Mouse (Mus musculus): ENCODE measurements around the gene Ltbp4. TPM values are rescaled to one million over a fixed set of nuclear protein-coding genes. Genes with fewer than 3 reads are reported as not detected.
A peak's percentile ranks its signal among the peaks of the same experiment; 100 is the strongest.

Gene Ltbp4
- polyA plus RNA-seq, 1 experiment, result 24.4 TPM

DNA sequence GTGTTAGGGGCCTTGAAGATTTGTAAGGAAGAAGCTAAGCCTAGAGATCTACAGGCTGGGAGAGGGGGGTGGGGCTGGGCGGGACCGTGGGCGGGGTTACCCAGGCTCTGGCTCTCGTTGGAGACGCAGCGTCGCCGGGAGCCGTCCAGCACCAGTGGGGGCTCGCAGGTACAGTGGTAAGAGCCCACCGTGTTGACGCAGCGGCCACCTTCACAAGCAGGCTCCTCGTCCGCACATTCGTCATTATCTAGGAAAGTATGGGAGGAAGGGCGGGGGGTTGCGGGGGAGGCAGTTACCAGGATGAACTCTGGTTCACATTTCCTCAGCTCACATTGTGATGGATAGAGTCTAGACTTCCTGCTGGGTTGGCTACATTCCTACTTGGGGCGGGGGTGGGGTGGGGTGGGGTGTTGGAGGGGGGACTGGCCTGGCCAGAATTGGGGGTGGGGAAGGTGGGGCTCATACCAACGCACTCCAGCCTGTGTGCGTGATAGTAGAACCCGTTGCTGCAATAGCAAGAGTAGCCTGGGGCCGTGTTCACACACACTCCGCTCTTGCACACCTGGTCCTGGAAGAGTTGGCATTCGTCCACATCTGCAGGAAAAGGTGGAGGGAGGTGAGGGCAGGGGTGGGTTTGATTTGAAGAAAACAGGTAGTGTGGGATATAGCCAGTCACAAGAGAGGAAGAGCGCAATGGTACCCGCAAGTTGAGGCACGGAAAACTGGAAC lies 28.5 kb downstream of the Ltbp4 start:
- TF ChIP-seq CTCF (IDR thresholded peaks at IDR 0.05; ENCODE audit: borderline replicate concordance, extremely low read depth, insufficient read depth, insufficient read length) (no peak), POLR2A (IDR thresholded peaks at IDR 0.05; ENCODE audit: borderline replicate concordance, extremely low read depth, insufficient read depth, insufficient read length, poor library complexity, severe bottlenecking) (no peak)
- DNase-seq (ENCODE audit: low read depth), result no peak

DNA sequence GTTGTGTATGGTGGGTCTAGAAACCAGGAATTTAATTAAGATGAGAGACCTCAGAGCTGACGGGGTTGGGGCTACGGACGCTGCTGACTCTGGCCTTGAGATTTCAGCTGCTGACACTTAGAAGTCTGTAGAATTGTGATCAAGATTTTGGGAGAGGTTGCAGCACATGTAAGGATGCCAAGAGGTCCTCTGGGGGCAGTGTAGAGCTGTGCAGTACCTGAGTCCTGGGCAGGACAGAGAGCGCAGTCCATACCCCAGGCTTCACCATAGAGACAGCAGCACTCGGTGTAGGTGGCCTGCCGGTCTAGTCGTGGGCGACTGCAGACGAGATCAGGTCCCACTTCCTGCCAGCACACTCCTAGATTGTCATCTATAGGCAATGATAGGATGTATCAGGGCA lies 29.9 kb downstream of the Ltbp4 start:
- TF ChIP-seq CTCF (IDR thresholded peaks at IDR 0.05; ENCODE audit: borderline replicate concordance, extremely low read depth, insufficient read depth, insufficient read length) (0 out of 2 replicates have a peak, but pooled peaks have one; percentile 23), POLR2A (IDR thresholded peaks at IDR 0.05; ENCODE audit: borderline replicate concordance, extremely low read depth, insufficient read depth, insufficient read length, poor library complexity, severe bottlenecking) (no peak)
- no peak for DNase-seq (ENCODE audit: low read depth)

- TF ChIP-seq POLR2A (IDR thresholded peaks at IDR 0.05; ENCODE audit: borderline replicate concordance, extremely low read depth, insufficient read depth, insufficient read length, poor library complexity, severe bottlenecking), result no peak
- peak; percentile 66 for TF ChIP-seq CTCF (IDR thresholded peaks at IDR 0.05; ENCODE audit: borderline replicate concordance, extremely low read depth, insufficient read depth, insufficient read length)
- DNase-seq (ENCODE audit: low read depth), result no peak
Observed at GRCm38 (mm10) chr7:27306161-27307160, 31.0 kb downstream of the Ltbp4 start.

DNA sequence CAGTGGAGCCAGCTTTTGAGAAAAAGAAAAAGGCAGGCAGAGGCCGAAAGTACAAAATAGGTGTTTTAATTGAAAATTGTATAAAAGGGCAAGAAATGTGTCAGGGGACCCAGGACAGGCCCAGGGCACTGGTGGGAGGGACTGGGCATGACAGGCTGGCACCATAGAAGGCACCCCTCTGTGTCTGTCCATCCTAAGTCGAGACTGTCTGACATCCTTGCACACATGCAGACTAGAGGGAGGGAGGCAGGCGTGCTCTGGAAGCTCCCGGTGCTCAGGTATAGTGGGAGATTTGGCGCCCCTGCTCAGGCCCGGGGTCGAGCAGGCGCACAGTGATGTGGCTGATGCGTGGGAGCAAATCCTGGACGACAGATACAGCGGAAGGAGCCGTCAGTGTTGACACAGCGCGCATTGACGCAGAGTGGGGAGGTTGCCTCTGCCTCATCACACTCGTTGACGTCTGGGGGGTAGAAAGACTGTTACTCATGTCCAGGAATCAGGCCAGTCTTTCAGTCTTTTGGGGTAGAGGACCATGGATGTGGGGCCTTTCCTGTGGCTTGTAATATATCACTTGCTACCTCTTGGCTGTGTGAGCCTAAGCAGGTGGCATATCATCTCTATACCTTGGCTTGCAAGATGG lies 32.3 kb downstream of the Ltbp4 start:
- no peak for TF ChIP-seq CTCF (IDR thresholded peaks at IDR 0.05; ENCODE audit: borderline replicate concordance, extremely low read depth, insufficient read depth, insufficient read length)
- TF ChIP-seq POLR2A (IDR thresholded peaks at IDR 0.05; ENCODE audit: borderline replicate concordance, extremely low read depth, insufficient read depth, insufficient read length, poor library complexity, severe bottlenecking), result no peak
- no peak for DNase-seq (ENCODE audit: low read depth)

DNA sequence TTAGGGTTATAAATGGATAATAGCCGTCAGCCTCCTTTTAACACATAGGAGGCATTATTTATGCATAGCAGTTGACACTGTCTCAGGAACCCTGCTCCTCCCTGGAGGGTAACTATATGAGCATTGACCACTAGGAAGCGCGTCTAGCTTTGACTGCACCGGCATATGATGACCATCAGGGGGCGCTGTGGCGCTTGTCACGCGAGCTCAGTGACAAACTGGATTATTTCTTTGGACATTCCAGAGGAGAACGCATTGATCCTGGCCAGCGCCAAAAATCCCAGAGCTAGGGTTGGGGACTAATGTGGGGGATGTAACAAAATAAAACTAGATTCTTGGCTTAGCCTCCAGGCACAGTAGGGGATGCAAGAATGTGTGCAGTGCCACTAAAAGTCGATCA lies 35.3 kb downstream of the Ltbp4 start:
- TF ChIP-seq POLR2A (IDR thresholded peaks at IDR 0.05; ENCODE audit: borderline replicate concordance, extremely low read depth, insufficient read depth, insufficient read length, poor library complexity, severe bottlenecking) (no peak), CTCF (IDR thresholded peaks at IDR 0.05; ENCODE audit: borderline replicate concordance, extremely low read depth, insufficient read depth, insufficient read length) (peak; percentile 93)
- DNase-seq (ENCODE audit: low read depth), result peak; percentile 72

- DNase-seq (ENCODE audit: low read depth), result no peak
- TF ChIP-seq POLR2A (IDR thresholded peaks at IDR 0.05; ENCODE audit: borderline replicate concordance, extremely low read depth, insufficient read depth, insufficient read length, poor library complexity, severe bottlenecking), result no peak
- no peak for TF ChIP-seq CTCF (IDR thresholded peaks at IDR 0.05; ENCODE audit: borderline replicate concordance, extremely low read depth, insufficient read depth, insufficient read length)
Observed at GRCm38 (mm10) chr7:27300801-27301200, 36.7 kb downstream of the Ltbp4 start.

- no peak for DNase-seq (ENCODE audit: low read depth)
- no peak for TF ChIP-seq POLR2A (IDR thresholded peaks at IDR 0.05; ENCODE audit: borderline replicate concordance, extremely low read depth, insufficient read depth, insufficient read length, poor library complexity, severe bottlenecking)
- no peak for TF ChIP-seq CTCF (IDR thresholded peaks at IDR 0.05; ENCODE audit: borderline replicate concordance, extremely low read depth, insufficient read depth, insufficient read length)
Observed at GRCm38 (mm10) chr7:27300351-27300750, 37.1 kb downstream of the Ltbp4 start.

DNA sequence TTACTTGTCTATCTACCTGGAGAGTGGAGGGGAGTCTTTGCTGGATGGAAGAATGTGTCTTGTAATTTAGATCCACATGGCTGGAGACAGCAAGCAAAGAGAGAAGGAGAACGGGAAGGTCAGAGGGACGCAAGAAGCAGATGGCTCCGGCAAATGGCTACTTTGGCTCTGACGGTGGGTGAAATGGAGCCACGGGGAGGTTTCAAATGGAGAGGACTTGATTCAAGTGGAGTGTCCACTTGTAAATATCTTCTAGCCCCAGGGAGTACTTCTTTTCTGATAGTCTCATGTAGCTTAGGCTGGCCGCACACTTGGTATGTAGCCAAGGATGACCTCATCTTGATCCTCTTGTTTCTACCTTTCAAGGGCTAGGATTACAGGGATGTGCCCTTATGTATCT lies 38.7 kb downstream of the Ltbp4 start:
- no peak for TF ChIP-seq CTCF (IDR thresholded peaks at IDR 0.05; ENCODE audit: borderline replicate concordance, extremely low read depth, insufficient read depth, insufficient read length)
- no peak for TF ChIP-seq POLR2A (IDR thresholded peaks at IDR 0.05; ENCODE audit: borderline replicate concordance, extremely low read depth, insufficient read depth, insufficient read length, poor library complexity, severe bottlenecking)
- no peak for DNase-seq (ENCODE audit: low read depth)

GRCm38 (mm10) chr7:27298033-27298610 lies 39.4 kb downstream of the Ltbp4 start:
- no peak for DNase-seq (ENCODE audit: low read depth)
- TF ChIP-seq CTCF (IDR thresholded peaks at IDR 0.05; ENCODE audit: borderline replicate concordance, extremely low read depth, insufficient read depth, insufficient read length) (no peak), POLR2A (IDR thresholded peaks at IDR 0.05; ENCODE audit: borderline replicate concordance, extremely low read depth, insufficient read depth, insufficient read length, poor library complexity, severe bottlenecking) (no peak)

- TF ChIP-seq POLR2A (IDR thresholded peaks at IDR 0.05; ENCODE audit: borderline replicate concordance, extremely low read depth, insufficient read depth, insufficient read length, poor library complexity, severe bottlenecking), result no peak
- TF ChIP-seq CTCF (IDR thresholded peaks at IDR 0.05; ENCODE audit: borderline replicate concordance, extremely low read depth, insufficient read depth, insufficient read length), result no peak
- no peak for DNase-seq (ENCODE audit: low read depth)
Observed at GRCm38 (mm10) chr7:27296518-27296917, 41.0 kb downstream of the Ltbp4 start.

Data from brain, embryonic 14.5 days (tissue).